Mouse (Mus musculus): ENCODE data around the gene Dpy19l1. TPM values are rescaled to one million over a fixed set of nuclear protein-coding genes. Genes with fewer than 3 reads are reported as not detected.

Dpy19l1 gene
- polyA plus RNA-seq, 1 experiment from 2014 or later = 10.0 TPM

DNA sequence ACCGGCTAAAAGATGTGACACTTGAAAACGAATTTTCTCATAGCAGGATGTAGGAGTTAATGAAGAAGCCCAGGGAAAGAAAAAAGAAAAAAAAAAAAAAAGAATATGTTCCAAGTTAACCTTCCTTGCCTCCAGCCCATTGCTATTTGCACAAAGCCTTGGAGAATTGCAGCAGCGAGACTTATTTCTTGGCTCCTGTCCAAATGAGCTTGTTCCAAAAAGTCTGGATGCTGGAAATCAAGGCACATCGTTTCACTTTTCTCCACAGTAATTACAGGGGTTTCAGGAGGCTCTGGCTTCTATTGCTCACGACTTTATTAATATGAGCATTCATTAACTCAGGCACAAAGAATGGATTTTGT lies 899 bp upstream of the Dpy19l1 start:
- no peaks in the 10 kb centered on the region for H3K27me3 ChIP-seq
- peak overlapping the region; percentile 81 for H3K4me3 ChIP-seq
- WGBS = 15% methylated on average over 5 of the region's 5 CpGs
- H3K36me3 ChIP-seq = no peaks in the 10 kb centered on the region
- ATAC-seq (ENCODE audit: low FRiP score, low read depth) = no peak
- peak overlapping the region; percentile 49; the same call in 1 of the 2 replicates for H3K9ac ChIP-seq (replicated peaks)
- H3K4me2 ChIP-seq (replicated peaks) = peak overlapping the region; percentile 71
- H3K27ac ChIP-seq (replicated peaks) = no peak overlapping the region
- peaks cover 18% of the 10 kb centered on the region for H3K4me1 ChIP-seq
- no peaks in the 10 kb centered on the region for H3K9me3 ChIP-seq

DNA sequence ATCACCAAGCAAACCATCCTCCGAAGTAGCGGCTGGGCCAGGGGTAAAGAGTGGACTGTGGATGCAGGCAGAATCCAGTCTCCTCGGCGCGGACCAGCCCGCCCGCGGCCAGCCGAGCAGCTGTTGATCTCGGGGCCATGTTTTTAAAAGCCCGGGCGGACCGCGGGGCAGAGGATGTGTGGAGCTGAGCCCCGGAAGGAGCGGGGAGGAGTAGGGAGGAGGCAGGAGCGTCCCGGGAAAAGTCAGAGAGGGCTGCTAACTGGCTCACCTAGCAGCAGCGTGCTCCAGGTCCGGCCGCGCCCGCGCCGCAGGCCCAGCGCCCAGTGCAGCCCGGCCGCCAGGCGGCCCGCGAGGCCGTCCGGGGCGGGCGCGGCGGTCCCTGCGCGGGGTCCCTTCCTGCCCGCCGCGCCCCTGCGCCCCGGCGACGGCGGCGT lies 352 bp downstream of the Dpy19l1 start:
- H3K9ac ChIP-seq (replicated peaks) = peak overlapping the region; percentile 79
- peak overlapping the region; percentile 81 for H3K4me3 ChIP-seq
- H3K4me2 ChIP-seq (replicated peaks) = peak overlapping the region; percentile 71
- 0% methylated on average over 21 of the region's 48 CpGs for WGBS
- no peaks in the 10 kb centered on the region for H3K9me3 ChIP-seq
- H3K27ac ChIP-seq (replicated peaks) = peak overlapping the region; percentile 93
- peak; percentile 87 for ATAC-seq (ENCODE audit: low FRiP score, low read depth)
- no peaks in the 10 kb centered on the region for H3K27me3 ChIP-seq
- peaks cover 18% of the 10 kb centered on the region for H3K4me1 ChIP-seq
- H3K36me3 ChIP-seq = no peaks in the 10 kb centered on the region

DNA sequence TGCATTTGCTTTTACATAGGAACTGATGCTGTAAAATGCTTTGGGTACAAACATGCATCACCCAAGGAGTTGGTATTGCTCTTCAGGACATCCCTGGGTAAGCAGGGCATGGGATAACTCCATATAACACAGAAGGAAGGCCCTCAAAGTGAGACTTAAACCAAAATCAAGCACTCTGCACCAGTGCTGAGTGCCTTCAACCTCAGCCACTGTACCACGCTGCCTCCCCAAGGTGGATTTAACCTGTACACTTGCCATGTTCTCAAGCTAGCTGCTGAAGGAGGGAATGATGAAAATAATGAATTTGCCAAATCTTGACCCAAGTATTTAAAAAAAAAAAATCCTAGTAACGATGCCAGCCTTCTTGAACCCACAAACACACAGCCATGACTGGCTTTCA lies 1.3 kb downstream of the Dpy19l1 start:
- WGBS = 48% methylated on average over 2 of the region's 2 CpGs
- Histone ChIP-seq H3K9me3 (no peaks in the 10 kb centered on the region), H3K4me3 (peak overlapping the region; percentile 81), H3K4me2 (replicated peaks) (peak overlapping the region; percentile 71), H3K27ac (replicated peaks) (no peak overlapping the region), H3K27me3 (no peaks in the 10 kb centered on the region), H3K4me1 (peaks cover 18% of the 10 kb centered on the region), H3K36me3 (no peaks in the 10 kb centered on the region), H3K9ac (replicated peaks) (peak overlapping the region; percentile 79)
- ATAC-seq (ENCODE audit: low FRiP score, low read depth) = no peak

DNA sequence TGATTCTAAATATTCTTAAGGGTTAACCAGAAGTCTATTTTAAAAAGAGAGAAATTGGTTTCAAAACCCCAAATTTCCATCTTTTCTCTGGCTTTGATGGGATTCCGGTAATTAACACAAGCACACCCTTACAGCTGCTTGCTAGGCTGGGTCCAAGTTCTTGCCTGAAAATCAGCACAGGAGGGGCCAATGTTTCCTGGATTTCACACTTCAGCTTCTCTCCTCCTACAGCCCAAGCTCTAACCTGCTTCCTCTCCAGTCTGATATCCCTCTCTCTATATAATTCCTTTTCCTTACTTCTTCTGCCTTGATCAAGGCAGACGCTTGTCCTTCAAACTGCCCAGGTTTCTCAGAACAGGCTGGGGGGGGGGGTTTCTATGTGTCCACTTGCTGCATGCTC lies 6.7 kb downstream of the Dpy19l1 start:
- WGBS = 98% methylated on average over 2 of the region's 2 CpGs
- no peak overlapping the region for H3K4me2 ChIP-seq (replicated peaks)
- no peaks in the 10 kb centered on the region for H3K27me3 ChIP-seq
- no peaks in the 10 kb centered on the region for H3K9me3 ChIP-seq
- no peak overlapping the region for H3K27ac ChIP-seq (replicated peaks)
- no peak overlapping the region for H3K4me3 ChIP-seq
- no peak for ATAC-seq (ENCODE audit: low FRiP score, low read depth)
- H3K4me1 ChIP-seq = peaks cover 8% of the 10 kb centered on the region
- no peak overlapping the region for H3K9ac ChIP-seq (replicated peaks)
- H3K36me3 ChIP-seq = no peaks in the 10 kb centered on the region

DNA sequence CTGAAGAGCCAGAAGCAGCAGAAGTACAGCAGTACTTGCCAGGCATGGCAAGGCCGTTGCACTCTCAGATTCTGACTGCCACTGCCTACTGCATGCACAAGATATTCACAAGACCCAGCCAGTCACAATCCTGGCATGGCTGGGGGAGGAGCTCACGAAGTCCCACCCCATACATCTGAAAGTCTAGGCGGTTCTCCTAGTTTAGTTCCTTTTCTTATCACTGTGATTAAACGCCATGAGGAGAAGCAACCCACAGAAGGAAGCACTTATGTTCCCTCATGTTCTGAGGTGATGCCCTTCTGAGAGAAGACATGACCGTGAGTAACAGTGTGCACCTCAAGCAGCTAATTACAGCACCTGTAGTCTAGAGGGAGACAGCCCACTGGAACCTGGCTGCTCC lies 12.4 kb downstream of the Dpy19l1 start:
- Histone ChIP-seq H3K27me3 (no peaks in the 10 kb centered on the region), H3K4me1 (no peaks in the 10 kb centered on the region), H3K4me2 (replicated peaks) (no peak overlapping the region), H3K36me3 (no peaks in the 10 kb centered on the region), H3K9ac (replicated peaks) (no peak overlapping the region), H3K9me3 (no peaks in the 10 kb centered on the region), H3K4me3 (no peak overlapping the region), H3K27ac (replicated peaks) (no peak overlapping the region)
- ATAC-seq (ENCODE audit: low FRiP score, low read depth) = no peak
- WGBS = 88% methylated on average over 5 of the region's 5 CpGs

DNA sequence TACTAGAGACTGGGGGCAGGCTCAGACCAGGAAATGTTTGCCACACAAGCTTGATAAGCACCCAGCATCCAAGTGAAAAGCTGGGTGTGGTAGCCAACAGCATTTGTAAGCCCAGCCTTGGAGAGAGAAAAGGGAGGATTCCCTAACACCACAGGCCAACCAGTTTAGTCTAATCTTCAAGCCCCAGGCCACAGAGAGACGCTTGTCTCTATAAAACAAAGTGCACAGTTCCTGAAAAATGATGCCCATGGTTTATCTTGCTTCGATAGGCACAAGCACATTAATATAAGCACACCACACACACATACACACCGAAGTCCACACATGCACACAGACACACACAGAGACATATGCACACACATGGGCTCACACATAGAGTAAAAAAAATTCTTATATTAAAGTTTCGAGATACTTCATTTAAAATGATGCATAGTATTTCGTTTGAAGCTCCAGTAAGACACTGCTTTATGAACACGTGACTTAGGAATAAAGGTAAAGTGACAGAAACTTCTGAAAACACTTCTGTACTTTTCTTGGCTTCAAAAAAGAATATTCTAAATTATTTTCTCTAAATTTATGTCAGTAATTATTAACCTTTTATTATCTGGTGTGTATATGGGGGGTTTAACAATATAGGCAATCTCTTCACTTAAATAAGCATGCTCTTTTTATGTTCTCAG lies 14.4 kb downstream of the Dpy19l1 start:
- Histone ChIP-seq H3K36me3 (no peaks in the 10 kb centered on the region), H3K27me3 (no peaks in the 10 kb centered on the region), H3K4me1 (no peaks in the 10 kb centered on the region), H3K9ac (replicated peaks) (no peak overlapping the region), H3K4me3 (no peak overlapping the region), H3K9me3 (no peaks in the 10 kb centered on the region), H3K27ac (replicated peaks) (no peak overlapping the region), H3K4me2 (replicated peaks) (no peak overlapping the region)
- 91% methylated on average over 6 of the region's 6 CpGs for WGBS
- ATAC-seq (ENCODE audit: low FRiP score, low read depth) = no peak

DNA sequence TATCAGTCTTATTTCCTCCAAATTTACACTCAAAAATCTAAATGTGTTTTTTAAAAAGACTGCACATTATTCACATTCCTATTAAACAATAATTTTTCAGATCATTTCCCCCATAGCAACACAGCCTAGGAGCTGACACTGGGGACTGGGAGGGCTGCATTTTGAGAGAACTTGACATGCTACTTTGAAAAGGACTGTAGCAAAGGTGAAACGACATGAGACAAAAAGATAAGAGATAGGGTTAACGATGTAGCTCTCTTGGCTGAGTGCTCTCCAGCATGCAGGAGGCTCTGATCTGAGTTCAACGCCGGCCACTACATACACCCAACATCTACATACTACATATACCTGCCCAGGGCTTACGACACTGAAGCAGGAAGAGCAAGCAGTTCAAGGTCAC lies 20.6 kb downstream of the Dpy19l1 start:
- no peaks in the 10 kb centered on the region for H3K4me1 ChIP-seq
- H3K4me2 ChIP-seq (replicated peaks) = no peak overlapping the region
- no peaks in the 10 kb centered on the region for H3K27me3 ChIP-seq
- 0 out of 2 replicates have a peak, but pooled peaks cover 6% of the 10 kb centered on the region for H3K36me3 ChIP-seq
- H3K27ac ChIP-seq (replicated peaks) = no peak overlapping the region
- 90% methylated on average over 5 of the region's 5 CpGs for WGBS
- ATAC-seq (ENCODE audit: low FRiP score, low read depth) = no peak
- no peaks in the 10 kb centered on the region for H3K9me3 ChIP-seq
- H3K4me3 ChIP-seq = no peak overlapping the region
- H3K9ac ChIP-seq (replicated peaks) = no peak overlapping the region

DNA sequence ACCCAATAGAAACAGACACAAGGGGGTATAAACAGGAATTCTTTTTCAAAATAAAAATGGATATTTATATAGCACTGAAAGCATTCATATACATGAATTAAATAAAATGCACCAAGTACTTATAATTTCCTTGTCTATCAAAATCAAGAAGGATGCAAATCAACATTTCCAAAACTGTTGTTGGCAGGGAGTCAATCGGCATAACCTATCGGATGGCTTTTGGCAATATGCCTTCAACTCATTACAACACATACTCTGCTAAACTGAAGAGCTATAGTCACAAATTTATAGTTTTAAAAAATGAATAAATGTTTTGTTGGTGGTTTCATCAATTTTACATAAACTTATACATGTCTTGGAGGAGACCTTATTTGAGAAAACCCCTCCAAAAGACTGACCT lies 25.7 kb downstream of the Dpy19l1 start:
- Histone ChIP-seq H3K4me3 (no peak overlapping the region), H3K27me3 (no peaks in the 10 kb centered on the region), H3K4me2 (replicated peaks) (no peak overlapping the region), H3K27ac (replicated peaks) (no peak overlapping the region), H3K36me3 (0 out of 2 replicates have a peak, but pooled peaks cover 6% of the 10 kb centered on the region), H3K9me3 (no peaks in the 10 kb centered on the region), H3K4me1 (no peaks in the 10 kb centered on the region), H3K9ac (replicated peaks) (no peak overlapping the region)
- no peak for ATAC-seq (ENCODE audit: low FRiP score, low read depth)
- 90% methylated on average over 2 of the region's 2 CpGs for WGBS

DNA sequence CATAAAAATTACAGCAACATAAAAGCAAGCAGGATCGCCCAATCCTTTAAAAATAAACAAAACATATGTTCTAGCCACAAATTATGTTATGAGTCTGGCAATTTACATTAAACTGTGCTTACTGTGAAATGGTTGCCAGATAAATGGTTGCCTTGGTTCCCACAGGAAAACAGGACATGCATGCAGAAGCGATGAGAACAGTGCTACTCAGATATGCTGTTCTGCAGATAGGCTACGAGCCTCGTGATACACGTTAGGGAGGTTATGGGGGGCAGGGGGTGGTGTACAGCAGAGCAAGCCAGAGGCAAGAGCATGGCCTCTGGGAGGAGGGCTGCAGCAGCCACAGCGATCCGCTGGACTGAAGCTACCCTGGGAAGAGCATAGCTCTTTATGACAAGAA lies 29.1 kb downstream of the Dpy19l1 start:
- Histone ChIP-seq H3K4me3 (no peak overlapping the region), H3K27ac (replicated peaks) (no peak overlapping the region), H3K9ac (replicated peaks) (no peak overlapping the region), H3K27me3 (no peaks in the 10 kb centered on the region), H3K36me3 (0 out of 2 replicates have a peak, but pooled peaks cover 4% of the 10 kb centered on the region), H3K4me1 (no peaks in the 10 kb centered on the region), H3K4me2 (replicated peaks) (no peak overlapping the region), H3K9me3 (no peaks in the 10 kb centered on the region)
- 91% methylated on average over 7 of the region's 7 CpGs for WGBS
- no peak for ATAC-seq (ENCODE audit: low FRiP score, low read depth)

DNA sequence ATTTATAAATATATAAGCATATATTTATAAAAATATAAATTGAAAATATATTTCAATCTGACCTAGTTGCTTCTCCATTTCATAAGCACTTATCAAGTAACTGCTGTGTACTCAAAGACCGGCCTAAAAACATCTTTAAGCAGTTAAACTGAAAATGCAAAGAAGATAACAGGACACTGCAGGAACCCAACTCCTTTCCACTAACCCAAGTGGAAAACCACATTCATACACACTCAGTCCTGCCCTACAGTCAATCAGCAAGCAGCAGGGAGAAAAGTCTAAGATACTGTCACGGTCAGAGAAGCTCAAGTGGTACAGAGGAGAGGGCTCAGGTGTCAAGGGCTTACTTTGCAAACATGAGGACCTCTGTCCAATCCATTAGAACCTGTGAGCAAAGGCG lies 30.4 kb downstream of the Dpy19l1 start:
- H3K9ac ChIP-seq (replicated peaks) = no peak overlapping the region
- no peak overlapping the region for H3K4me2 ChIP-seq (replicated peaks)
- 0 out of 2 replicates have a peak, but pooled peaks cover 4% of the 10 kb centered on the region for H3K36me3 ChIP-seq
- H3K9me3 ChIP-seq = no peaks in the 10 kb centered on the region
- no peaks in the 10 kb centered on the region for H3K27me3 ChIP-seq
- H3K4me3 ChIP-seq = no peak overlapping the region
- 87% methylated on average over 3 of the region's 3 CpGs for WGBS
- no peaks in the 10 kb centered on the region for H3K4me1 ChIP-seq
- no peak overlapping the region for H3K27ac ChIP-seq (replicated peaks)
- no peak for ATAC-seq (ENCODE audit: low FRiP score, low read depth)

DNA sequence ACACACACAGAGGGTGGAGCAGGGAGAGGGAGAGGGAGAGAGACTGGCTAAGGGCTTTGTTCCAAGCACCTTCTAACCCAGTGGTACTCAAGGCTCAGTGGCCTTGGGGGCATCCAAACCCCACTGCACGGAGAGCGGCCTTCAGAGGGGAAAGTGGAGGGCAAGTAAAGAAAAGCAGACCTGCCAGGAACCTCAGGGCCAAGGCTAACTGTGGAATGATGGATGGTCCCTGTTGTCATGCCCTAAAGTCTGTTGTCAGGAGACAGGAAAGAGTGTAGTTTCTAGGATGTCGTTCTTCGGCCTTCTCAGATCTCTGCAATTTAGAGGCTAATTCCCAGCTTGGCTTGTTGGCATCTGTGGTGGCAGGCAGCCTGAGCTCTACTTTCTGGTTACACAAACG lies 32.8 kb downstream of the Dpy19l1 start:
- no peaks in the 10 kb centered on the region for H3K9me3 ChIP-seq
- no peak overlapping the region for H3K27ac ChIP-seq (replicated peaks)
- ATAC-seq (ENCODE audit: low FRiP score, low read depth) = no peak
- H3K4me3 ChIP-seq = no peak overlapping the region
- H3K4me2 ChIP-seq (replicated peaks) = no peak overlapping the region
- no peaks in the 10 kb centered on the region for H3K27me3 ChIP-seq
- H3K4me1 ChIP-seq = no peaks in the 10 kb centered on the region
- H3K9ac ChIP-seq (replicated peaks) = no peak overlapping the region
- WGBS = 89% methylated on average over 5 of the region's 5 CpGs
- 0 out of 2 replicates have a peak, but pooled peaks cover 4% of the 10 kb centered on the region for H3K36me3 ChIP-seq

DNA sequence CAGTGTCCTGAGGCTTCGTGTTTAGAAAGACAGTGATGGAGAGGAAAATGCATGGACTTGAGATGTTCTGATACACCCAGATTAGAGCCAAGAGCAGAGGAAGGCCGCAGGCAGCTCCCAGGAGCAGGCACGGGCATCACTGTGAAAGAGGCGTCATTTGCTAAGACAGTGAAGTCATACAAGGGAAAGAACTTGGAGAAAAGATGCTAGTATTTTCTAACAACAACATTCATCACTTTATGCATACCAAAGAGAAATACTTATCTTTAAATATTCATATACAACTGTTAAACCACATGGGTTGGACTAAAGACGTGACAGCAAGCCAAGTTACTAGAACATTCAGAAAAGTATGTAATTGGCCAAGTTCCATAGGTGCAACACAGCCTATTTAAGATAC lies 35.8 kb downstream of the Dpy19l1 start:
- 93% methylated on average over 5 of the region's 5 CpGs for WGBS
- no peak for ATAC-seq (ENCODE audit: low FRiP score, low read depth)

DNA sequence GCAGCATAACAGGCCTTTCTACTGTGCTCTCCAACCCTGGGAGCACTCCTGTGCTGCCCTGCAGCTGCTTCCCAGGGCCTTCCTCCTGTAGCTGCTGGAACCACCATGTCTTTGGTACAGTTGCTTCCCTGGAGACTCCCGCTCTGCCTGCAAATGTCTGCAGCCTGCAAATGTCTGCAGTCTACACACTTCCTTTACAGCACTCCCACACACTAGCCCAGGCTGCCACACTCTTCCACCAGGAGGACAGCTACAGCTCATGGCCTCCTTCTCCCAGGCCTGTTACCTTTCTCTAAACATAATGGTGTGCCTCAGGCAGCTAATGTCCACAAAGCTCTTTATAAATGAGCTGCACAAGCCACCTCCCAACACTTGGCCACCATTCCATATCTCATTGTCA lies 36.3 kb downstream of the Dpy19l1 start:
- Histone ChIP-seq H3K4me1 (no peaks in the 10 kb centered on the region), H3K27ac (replicated peaks) (no peak overlapping the region), H3K4me2 (replicated peaks) (no peak overlapping the region), H3K27me3 (no peaks in the 10 kb centered on the region), H3K9ac (replicated peaks) (no peak overlapping the region), H3K36me3 (0 out of 2 replicates have a peak, but pooled peaks cover 4% of the 10 kb centered on the region), H3K9me3 (no peaks in the 10 kb centered on the region), H3K4me3 (no peak overlapping the region)
- no peak for ATAC-seq (ENCODE audit: low FRiP score, low read depth)
- WGBS = 100% methylated on average over 1 of the region's 1 CpGs

More for the DNA sequence above, 35.8 kb downstream of the Dpy19l1 start:
- Histone ChIP-seq H3K27ac (replicated peaks) (no peak overlapping the region), H3K9me3 (no peaks in the 10 kb centered on the region), H3K27me3 (no peaks in the 10 kb centered on the region), H3K9ac (replicated peaks) (no peak overlapping the region), H3K36me3 (0 out of 2 replicates have a peak, but pooled peaks cover 4% of the 10 kb centered on the region), H3K4me1 (no peaks in the 10 kb centered on the region), H3K4me3 (no peak overlapping the region), H3K4me2 (replicated peaks) (no peak overlapping the region)
